Mouse (Mus musculus): ENCODE measurements around the gene Thada. TPM values are rescaled to one million over a fixed set of nuclear protein-coding genes. Genes with fewer than 3 reads are reported as not detected.

Gene Thada
- 1 to 10 TPM; 8.1 to 8.9 (median 8.6) TPM for total RNA-seq (2022)

DNA sequence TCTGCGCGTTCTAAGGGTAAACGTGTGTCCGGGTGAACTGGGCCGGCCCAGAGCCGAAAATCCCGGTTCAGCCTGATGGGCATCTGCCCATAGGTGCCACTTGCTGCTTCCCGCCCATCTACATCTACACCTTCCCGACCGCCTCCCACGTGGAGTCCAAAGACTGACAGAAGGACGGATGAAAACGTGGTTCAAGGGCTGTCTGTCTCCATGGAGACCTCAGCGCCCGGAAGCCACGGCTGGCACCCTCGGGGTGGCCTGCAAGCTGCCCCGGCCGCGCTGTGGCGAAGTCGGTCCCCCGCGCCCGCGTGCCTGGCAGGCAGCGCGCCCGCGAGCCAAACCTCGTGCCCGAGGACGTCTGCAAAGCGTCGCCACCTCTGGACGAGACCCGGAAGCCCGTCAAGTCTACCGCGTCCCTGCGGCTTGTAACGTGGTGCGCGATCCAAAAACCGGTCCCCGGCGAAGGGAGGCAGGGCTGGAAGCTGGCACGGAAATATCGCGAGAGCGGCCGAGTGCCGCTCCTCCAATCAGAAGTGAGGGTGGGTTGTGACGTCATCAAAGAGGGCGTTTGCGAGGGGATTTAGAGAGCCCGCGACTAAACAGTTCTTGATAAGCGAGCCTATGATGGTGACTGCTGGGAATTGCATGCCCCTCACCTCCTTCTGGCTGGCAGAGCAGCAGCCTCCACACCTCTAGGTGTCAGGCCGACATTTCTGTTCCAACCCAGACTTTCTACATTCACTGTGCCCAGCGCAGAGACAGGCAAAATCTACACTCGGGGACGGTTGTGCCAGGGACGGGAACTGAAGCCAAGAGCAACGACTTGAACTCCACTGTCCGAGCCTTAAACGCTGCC lies at the start of gene Thada:
TSS of gene Thada (minus strand) at position 453 of the 856 bp plus-strand sequence.
- peak; percentile 99 for DNase-seq (ENCODE audit: low spot score)

DNA sequence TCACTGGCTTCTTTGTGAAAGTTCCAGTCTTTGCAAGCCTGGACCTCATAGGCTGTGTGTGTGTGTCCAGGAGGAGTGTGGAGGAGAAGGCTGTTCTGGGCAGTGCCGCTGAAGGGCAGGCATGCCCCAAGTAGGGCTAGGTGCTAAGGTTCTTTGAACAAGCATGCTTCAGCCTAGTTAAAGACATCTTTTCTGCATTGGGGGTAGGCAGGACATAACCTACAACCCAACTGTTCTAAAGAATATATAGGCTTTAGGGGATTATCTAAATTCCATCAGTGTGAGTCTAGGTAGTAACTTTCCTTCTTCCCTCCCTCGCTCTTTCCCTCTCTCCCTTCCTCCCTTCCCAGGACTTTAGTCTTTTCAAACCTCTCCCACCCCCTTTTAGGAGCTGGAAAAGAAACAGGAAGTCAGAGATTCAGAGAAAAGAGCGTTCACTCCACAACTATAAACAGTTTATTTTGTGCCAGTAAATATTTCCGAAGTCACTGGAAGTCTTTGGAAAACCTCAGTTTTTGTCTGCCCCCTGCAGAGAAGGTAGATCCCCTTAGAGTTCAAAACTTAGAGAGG lies 46.6 kb upstream of the Thada start:
- DNase-seq (ENCODE audit: low spot score), result no peak

DNA sequence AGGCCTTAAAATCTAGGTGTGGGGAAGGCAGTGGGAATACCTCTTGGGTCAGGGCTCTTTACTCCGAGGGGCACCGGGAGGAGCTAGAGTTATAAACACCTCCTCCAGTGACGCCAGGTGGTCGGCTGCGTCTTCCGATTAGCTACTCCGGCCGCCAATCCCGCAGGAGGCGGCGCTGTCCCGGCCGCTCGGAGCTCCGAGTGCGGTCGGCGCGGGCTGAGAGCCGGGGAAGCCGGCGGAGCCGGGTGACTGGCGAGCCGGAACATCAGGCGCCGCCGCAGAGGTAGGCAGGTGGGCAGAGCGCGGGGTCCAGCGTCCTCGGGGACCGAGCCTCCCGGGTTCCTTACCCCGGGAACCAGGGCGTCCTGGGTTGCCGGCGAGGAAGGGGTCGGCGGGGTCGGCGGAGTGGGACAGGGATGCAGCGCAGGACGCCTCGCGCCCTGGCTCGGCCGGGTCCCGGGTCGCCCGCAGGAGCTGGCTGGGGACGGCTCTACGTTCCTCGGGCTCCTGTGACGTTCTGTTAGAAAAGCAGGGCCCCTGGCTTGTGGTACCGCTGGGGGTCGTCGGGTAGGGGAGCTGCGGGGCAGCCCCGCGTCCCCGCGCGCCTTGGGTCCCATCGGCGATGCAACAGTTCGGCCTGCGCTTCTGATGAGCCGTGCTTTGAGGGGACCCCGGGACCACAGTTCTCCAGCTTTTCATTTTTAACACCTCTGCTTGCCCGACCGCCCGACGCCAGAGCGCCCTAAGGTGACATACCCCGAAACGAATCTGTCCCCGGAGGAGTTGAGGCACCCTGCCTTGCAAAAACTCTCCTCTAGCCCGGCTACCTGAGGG lies 45.9 kb upstream of the Thada start, which contains the start of gene Plekhh2:
TSS of gene Plekhh2 (plus strand) at position 214 of the 834 bp plus-strand sequence.
- peak; percentile 74 for DNase-seq (ENCODE audit: low spot score)

DNA sequence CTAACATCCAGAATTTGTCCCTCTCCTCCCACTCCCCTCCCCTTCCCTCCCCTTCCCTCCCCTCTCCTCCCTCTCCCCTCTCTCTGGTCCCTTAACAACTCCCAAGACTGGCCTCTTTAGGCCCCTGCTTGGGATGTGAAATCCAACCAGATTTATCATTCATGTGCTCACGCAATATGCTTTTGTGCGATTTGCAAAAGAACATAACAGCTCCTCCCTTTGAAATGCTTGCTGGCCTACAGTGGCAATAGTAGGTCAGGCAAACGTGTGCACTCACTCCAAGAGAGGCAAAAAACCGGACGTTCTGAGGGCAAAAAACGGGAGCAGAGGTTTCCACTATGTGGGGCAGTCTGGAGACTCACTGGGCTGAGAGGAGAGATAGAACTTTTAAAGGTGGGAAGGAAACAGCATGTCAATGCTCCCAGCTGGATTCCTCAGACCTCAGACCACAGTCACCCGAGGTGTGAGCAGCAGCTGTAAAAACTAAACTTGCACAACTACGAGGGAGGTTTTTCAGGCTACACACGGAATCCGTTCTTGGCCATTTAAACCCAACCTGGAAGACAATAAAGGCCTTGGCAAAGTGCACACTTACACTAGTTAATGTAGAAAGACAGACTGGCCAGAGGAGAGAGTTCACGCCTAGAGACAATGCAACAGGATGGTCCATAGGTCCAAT lies 45.1 kb upstream of the Thada start:
- no peak for DNase-seq (ENCODE audit: low spot score)

DNA sequence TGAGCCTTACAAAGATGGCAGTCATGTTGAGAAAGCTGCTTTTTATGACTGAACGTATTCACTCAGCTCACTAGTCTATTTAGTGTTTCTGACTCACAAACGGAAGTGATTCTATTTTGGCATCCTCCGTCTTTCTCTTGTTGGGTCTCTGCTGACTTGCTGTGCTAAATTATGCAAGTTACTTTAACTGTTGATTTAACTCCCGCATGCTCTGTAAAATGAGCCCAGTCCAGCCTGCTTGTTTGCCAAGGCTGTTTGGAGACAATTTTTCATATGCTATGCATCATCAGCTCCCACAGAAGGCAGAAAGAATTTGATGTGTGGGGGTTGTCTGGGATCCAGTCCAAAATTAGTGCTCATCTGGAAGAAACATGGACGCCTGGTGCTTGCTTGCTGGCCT lies 44.4 kb upstream of the Thada start:
- DNase-seq (ENCODE audit: low spot score), result peak; percentile 46

DNA sequence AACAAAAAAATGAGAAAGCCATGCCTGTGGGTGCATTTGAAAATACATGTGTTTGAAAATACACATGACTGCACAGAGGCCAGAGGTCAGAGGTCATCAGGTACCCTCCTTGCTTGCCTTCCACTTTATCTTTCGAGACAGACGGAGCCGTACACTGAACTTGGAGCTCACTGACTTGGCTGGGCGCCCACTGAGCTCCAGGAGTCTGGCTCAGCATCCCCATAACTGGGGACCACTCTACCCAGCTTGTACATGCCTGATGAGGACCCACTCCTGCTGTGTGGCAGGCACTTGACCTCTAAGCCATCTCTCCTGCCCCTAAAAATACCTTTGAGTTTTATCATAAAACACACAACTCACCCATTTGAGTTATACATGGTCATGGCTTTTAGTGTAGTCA lies 43.2 kb upstream of the Thada start:
- DNase-seq (ENCODE audit: low spot score), result no peak

DNA sequence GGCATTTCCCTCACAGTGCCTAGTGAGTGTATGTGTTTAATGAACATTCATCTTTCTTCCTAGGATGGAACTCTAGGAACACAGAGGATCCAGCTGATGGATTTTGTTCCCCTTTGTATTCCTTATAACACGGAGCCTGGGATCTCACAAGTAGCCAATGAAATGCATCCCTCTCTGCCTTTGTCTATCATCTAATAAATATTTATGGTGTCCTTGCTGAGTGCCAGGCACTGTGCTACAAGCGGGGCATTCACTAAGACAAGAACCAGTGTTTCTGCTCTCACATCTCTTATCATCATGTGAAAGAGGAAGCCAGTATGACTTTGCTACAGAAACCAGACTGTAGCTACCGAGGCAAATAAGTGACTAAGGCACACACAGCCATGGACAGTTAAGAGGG lies 42.7 kb upstream of the Thada start:
- no peak for DNase-seq (ENCODE audit: low spot score)

DNA sequence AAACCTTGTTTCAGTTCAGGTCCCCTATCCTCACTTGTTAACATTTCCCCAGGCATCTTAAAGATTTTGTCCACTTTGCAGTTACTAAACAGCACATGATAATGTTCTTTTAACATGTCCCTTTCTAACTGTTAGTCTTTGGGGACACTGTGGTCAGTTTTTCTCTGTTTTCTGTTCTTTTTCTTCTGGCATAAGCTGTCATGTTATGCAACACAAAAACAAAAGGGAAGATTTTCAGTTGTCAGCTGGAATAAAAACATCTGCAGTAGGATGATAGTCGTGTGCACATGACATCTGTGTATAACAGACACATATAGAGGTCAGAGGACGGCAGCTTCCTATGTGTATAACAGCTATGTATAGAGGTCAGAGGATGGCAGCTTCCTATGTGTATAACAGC lies 39.9 kb upstream of the Thada start:
- peak; percentile 42 for DNase-seq (ENCODE audit: low spot score)

DNA sequence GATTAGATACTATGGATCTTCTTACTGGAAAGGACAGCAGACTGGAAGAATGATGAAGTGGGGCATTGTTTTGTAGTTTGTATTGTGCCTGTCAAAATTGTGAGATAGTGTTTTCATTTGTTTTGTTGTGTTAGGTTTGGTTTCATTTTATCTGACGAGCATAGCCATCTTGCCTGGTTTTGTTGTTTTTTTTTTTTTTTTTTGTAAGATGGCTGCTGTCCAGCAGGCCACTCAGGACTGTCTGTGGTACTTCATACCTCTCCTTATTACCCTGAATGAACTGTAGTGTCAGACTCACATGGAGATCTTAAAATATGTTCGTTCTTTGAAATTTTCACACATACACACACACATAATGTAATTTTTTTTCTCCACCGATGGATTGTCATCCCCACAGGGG lies 36.3 kb upstream of the Thada start:
- DNase-seq (ENCODE audit: low spot score), result no peak

DNA sequence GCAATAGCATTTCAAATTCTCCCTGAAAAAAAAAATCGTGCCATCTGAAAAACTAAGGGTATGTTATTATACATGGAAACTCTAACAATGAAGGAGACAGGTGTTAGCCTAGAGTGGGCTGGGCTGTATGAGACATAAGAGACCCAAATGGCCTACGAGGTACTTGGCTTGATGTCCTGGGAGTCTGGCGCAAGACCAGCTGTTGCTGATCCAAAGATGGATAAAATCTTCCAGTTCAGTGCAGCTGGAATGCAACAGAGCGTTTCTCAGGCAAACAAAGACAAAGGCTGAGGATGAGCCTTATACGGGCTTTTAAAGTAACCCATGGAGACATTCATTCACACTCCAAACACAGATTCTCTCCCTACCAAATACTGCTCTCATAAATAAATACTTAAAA lies 32.6 kb upstream of the Thada start:
- DNase-seq (ENCODE audit: low spot score), result peak; percentile 23

DNA sequence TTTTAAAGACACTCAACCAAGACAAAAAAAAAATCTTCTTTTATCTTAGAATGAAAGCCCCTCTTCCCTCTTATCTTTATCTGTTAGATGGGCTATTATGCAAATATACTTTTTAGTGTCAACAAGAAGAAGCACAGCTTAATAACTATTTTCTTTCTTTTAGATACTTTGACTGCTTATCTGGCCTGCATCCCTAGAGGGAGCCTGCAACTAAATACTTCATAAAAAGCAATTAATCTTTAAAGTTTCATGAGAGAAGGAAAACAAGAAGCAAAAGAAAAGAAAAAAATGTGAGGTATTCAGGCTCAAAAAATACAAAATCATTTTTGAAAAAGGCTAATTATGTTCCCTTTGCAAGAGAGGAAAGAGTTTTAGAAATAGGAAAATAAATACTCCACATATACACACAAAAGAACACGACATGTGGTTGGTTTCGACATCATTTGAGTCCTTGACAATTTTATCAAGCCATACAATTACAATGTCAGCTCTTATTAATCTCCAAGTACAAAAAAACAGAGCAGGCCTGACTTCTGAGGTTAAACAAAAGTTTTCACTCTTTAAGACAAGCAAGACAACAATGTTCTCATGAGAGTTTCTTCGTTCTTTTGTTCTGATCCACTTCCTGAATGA lies 32.1 kb upstream of the Thada start:
- no peak for DNase-seq (ENCODE audit: low spot score)

DNA sequence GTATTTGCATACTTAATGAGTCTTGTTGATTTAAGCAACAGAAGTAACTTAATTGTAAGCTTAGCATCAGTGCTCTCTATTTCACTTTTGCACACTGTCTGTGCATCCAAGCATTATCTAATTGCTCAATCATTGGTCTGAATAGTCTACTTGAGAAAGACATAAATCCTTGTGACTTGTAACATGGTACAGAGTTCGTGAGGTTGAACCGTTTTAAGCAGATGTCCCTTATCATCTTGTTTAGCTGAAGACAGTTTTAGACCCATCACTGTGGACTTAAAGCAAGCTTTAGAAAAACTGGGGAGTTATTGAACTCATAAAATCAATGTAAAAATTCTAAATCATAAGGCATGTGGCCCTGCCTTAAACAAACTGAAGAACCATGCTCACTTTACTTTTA lies 31.6 kb upstream of the Thada start:
- DNase-seq (ENCODE audit: low spot score), result no peak

DNA sequence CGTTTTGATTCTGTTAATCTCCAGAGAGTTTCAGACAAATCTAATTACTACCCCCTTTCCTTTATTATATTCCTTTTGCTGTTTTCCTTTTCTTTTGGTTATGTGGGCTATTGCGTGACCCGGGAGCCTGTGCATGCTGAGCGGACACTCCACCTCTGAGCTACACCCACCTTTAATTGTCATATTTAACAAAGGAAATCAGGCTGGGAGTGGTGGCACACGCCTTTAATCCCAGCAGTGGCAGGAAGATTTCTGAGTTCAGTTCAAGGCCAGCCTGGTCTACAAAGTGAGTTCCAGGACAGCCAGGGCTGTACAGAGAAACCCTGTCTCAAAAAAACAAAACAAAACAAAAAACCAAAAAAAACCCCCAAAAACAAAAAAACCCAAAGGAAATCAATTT lies 31.0 kb upstream of the Thada start:
- no peak for DNase-seq (ENCODE audit: low spot score)

DNA sequence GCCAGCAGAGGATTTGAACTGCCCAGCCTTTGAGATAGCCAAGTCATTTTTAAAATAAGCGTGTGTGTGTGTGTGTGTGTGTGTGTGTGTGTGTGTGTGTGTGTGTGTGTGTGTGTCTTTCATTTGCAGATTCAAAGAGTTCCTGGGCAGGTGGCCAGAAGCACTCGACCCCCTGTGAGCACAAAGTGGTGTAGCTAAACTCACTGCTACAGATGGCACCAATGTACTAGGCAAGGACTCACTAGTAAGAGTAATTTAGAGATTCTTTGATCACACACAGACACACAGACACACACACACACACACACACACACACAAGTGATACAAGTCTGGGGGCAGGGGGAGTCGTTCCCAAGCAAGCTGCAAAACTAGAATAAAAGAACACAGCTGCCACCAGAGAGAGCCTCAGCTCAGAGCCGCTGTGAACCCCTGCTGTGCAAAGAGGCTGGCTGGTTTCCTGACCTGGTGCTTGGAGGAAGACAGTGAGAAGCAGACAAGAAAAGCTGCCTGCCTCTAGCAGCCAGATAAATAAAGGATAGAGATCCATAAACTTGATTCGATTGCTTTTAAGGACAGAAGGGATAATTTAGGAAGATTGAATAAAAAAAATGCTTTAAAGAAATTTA lies 26.4 kb upstream of the Thada start:
- no peak for DNase-seq (ENCODE audit: low spot score)

DNA sequence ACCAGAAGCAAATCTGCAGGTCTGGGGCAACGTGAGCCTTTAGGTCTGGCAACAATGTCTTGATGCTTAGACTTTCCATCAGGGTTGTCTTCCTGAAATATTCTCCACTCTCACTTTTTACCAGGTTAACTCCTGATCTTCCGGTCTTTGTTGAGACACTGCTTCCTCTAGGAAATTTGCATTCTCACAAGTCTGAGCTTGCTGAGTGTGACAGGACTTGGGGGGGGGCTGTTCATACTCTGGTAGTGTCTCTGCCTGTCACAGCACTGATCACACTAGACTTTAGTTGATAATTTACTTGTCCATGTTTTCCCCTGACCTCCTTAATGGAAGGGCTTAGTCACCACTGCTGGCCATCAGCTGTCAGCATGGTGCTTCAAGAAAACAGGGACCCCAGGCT lies 21.4 kb upstream of the Thada start:
- DNase-seq (ENCODE audit: low spot score), result no peak

DNA sequence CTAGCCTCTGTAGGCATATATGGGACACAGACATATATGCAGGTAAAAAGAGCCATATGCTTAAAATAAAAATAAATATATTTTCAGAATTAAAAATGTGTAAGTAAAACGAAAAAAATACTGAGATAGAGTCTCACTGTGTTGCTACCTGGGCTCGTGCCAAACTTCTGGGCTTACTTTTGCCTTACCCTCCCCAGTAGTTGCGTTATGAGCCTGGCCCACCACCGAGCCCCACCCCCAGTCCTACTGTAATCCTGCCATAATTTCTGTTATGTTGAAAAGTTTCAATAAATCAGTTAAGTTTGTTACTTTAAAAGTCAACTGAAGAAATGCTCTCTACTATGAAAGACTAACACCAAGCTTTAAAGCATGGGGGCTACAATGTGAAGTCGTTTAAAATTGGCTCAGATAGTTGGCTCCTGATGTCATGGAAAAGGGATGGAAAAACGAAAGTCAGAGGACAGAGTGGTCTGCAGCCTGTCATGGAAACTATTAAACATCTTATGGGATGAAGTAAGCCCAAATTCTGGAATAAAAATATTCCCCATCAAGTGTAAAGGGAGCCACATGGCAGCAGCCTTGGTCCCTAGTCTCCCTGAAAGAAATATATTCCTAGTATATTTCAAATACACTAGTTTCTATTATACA lies 17.8 kb upstream of the Thada start:
- no peak for DNase-seq (ENCODE audit: low spot score)

DNA sequence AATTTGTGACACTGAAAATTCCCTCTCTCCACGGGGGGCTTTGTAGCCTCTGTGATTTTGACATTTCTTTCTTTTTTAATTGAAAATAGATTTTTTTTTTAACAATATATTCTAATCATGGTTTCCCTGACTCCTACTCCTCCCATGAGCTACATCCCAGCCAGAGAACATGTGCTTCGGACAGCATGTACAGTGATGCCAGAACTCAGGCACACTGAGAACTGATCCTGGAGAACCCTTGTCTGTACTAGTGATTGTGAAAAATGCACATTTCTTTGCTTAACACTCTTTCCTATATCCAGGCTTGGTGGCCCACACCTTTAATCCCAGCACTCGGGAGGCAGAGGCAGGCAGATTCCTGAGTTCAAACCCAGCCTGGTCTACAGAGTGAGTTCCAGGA lies 16.8 kb upstream of the Thada start:
- no peak for DNase-seq (ENCODE audit: low spot score)

DNA sequence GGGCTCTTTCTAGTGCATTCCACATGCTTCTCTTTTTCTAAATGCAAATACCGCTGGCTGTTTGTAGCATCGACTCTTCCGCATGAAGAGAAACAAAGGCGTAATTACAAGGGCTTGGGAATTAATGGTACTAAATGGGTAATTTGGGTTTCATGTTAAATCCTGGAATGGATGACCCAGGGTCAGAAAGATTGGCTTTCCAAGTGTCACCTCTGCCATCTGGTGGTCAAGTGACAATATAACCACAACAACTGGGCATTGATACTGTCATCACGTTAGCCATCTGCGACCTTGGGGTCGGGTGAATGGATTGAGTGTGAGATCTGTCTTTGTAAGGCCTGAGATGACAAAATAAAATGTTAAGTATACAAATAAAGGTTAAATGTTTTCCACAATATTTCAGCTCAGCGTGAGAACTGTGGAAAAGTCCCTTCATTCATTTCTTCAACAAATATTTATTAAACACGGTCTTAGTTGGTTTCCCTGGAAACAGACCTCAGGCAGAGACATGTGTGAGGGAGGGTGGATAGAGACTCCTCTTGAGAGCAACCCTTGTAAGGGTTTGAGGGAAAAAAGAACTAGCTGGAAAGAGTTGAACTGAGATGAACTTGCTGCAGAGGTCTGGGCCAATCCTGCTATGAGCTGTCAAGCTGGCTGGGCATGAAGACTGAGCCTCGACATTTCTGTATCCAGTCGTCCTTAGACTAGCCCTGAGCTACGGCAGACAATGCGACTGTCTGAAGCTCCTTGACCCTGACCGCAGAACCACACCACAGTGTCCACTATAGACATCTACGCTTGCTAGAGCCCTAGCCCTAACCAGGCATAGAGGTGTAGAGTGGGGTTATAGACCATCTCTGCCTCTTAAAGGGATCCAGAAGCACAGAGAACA lies 14.7 kb upstream of the Thada start:
- no peak for DNase-seq (ENCODE audit: low spot score)

DNA sequence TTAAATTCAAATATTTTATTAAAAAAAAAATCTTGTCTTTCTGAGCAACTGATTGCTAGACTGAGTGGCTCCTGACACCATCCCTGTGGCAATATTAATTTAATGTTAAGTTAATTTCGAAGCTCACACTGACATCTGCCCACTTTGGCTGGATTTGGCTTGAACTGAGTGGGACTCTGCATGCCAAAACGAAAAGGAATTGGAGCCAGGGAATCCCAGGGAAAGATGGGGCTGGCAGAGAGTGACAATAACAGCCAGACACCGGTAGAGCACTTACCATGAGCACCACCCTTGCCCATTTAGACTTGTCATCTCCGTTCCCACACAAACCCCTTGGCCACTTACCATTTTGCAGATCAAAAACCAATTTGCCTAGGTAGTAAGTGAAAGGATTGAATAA lies 12.3 kb upstream of the Thada start:
- no peak for DNase-seq (ENCODE audit: low spot score)

Measured in heart, adult 8-10 months (tissue).